Mouse (Mus musculus): ENCODE data around the gene Calhm1. TPM values are rescaled to one million over a fixed set of nuclear protein-coding genes. Genes with fewer than 3 reads are reported as not detected.

Calhm1 gene
- not detected for total RNA-seq (2021)
- long read RNA-seq, experiment 1: 0 reads
- long read RNA-seq, experiment 2: 0 reads

GRCm38 (mm10) chr19:47144154-47144553 is at the start of gene Calhm1:
Gene Calhm1, minus strand, starts transcription at chr19:47144254.
- TF ChIP-seq CTCF (IDR thresholded peaks at IDR 0.05): no peak
- peak; percentile 19 for DNase-seq
- Histone ChIP-seq H3K4me3 (no peak within 1 kb of the TSS), H3K27ac (no peak within 1 kb of the TSS)
- intact Hi-C loops (cut with DNase I): no loop called here

DNA sequence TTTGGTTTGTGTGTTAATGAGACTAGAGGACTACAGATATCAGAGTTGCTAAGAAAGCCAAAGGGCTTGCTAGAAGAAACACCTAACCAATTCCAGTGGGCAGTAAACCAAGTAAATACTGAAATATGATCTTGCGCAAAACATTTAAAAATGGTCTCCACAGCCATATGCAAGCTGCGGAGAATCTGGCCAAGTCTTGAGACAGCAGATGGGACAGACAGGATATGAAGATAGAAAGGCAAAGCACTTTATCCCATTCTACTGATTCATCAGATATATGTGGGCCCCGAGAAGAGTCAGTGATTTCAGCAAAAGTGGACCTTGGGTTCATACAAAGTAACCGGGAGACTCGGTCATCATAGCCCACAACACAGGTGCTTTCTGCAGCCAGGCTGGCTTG is 48.1 kb upstream of the Calhm1 start:
- DNase-seq: no peak
- Histone ChIP-seq H3K27ac (no peak overlapping the region), H3K4me3 (no peak overlapping the region)
- no peak for TF ChIP-seq CTCF (IDR thresholded peaks at IDR 0.05)
- intact Hi-C loops (cut with DNase I): no loop called here

- no peak for TF ChIP-seq CTCF (IDR thresholded peaks at IDR 0.05)
- no peak overlapping the region for H3K4me3 ChIP-seq
- DNase-seq: no peak
- H3K27ac ChIP-seq: no peak overlapping the region
- intact Hi-C loops (cut with DNase I): no loop called here
Observed at GRCm38 (mm10) chr19:47188515-47189128, 44.6 kb upstream of the Calhm1 start.

- DNase-seq: no peak
- Histone ChIP-seq H3K27ac (no peak overlapping the region), H3K4me3 (no peak overlapping the region)
- intact Hi-C loops (cut with DNase I): no loop called here
- no peak for TF ChIP-seq CTCF (IDR thresholded peaks at IDR 0.05)
Observed at GRCm38 (mm10) chr19:47186514-47187275, 42.6 kb upstream of the Calhm1 start.

- intact Hi-C loops (cut with DNase I): no loop called here
- DNase-seq: no peak
- Histone ChIP-seq H3K27ac (no peak overlapping the region), H3K4me3 (no peak overlapping the region)
- no peak for TF ChIP-seq CTCF (IDR thresholded peaks at IDR 0.05)
Observed at GRCm38 (mm10) chr19:47184736-47185135, 40.7 kb upstream of the Calhm1 start.

- no peak for TF ChIP-seq CTCF (IDR thresholded peaks at IDR 0.05)
- Histone ChIP-seq H3K27ac (no peak overlapping the region), H3K4me3 (no peak overlapping the region)
- intact Hi-C loops (cut with DNase I): no loop called here
- no peak for DNase-seq
Observed at GRCm38 (mm10) chr19:47184221-47184620, 40.2 kb upstream of the Calhm1 start.

DNA sequence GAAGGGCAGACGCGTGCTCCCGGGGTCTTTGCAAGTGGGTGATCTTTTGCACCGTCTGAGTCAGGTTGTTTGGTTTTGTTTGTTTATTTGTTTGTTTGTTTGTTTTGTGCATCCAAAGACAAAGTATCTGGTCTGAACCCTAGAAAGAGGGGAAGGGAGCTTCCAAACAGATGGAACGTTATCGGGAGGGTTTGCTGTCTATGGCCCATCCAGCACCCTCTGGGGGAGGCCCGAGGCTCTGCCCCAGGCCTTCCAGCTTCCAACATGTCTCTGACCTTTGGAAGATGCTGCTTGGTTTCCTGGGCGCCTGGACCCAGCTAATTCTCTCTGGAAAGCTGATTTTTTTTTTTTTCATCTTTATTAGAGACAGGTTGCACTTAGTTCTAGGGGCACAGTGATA is 36.0 kb upstream of the Calhm1 start:
- DNase-seq: no peak
- Histone ChIP-seq H3K27ac (no peak overlapping the region), H3K4me3 (no peak overlapping the region)
- intact Hi-C loops (cut with DNase I): no loop called here
- TF ChIP-seq CTCF (IDR thresholded peaks at IDR 0.05): no peak

- DNase-seq: peak; percentile 41
- TF ChIP-seq CTCF (IDR thresholded peaks at IDR 0.05): no peak
- 0 out of 2 replicates have a peak overlapping the region, but pooled peaks have one; percentile 51 for H3K27ac ChIP-seq
- H3K4me3 ChIP-seq: peak overlapping the region; percentile 87
- intact Hi-C loops (cut with DNase I): no loop called here
Observed at GRCm38 (mm10) chr19:47179272-47179809, 35.3 kb upstream of the Calhm1 start.

GRCm38 (mm10) chr19:47178431-47179271 is 34.6 kb upstream of the Calhm1 start, which contains the start of gene Neurl1a:
Gene Neurl1a, plus strand, starts transcription at chr19:47178820.
- intact Hi-C loops (cut with DNase I): no loop called here
- 0 out of 2 replicates have a peak within 1 kb of the TSS, but pooled peaks have one; percentile 51 for H3K27ac ChIP-seq
- peak within 1 kb of the TSS; percentile 87 for H3K4me3 ChIP-seq
- TF ChIP-seq CTCF (IDR thresholded peaks at IDR 0.05): no peak
- peak; percentile 56 for DNase-seq

- Histone ChIP-seq H3K27ac (no peak overlapping the region), H3K4me3 (peak overlapping the region; percentile 87)
- peak; percentile 43 for DNase-seq
- intact Hi-C loops (cut with DNase I): no loop called here
- peak; percentile 61 for TF ChIP-seq CTCF (IDR thresholded peaks at IDR 0.05)
Observed at GRCm38 (mm10) chr19:47178001-47178400, 33.9 kb upstream of the Calhm1 start.

DNA sequence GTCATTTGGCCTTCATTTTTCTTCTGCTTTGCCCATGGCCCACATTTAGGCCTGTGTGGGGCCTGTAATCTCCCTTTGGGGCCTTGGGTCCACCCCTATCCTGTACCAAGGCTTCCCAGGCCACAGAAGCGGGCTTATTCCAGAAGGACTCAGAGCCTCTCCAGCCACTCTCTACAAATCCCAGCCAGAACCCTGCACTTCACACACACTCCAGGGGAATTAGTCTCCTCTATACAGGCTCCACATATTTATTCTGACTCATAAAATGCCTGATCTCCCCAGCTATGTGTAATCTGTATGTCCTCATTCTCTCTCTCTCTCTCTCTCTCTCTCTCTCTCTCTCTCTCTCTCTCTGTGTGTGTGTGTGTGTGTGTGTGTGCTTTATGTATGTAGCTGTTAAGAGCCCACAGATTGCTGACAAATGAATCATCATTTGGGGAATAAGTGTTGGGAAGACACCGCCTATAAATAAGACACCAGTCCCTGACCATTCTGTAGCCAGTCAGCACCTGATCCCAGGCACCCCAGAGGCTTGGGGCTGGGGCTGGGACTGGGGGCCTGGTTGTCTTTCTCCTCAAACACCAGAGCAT is 33.0 kb upstream of the Calhm1 start:
- intact Hi-C loops (cut with DNase I): no loop called here
- no peak for DNase-seq
- TF ChIP-seq CTCF (IDR thresholded peaks at IDR 0.05): no peak
- no peak overlapping the region for H3K4me3 ChIP-seq
- no peak overlapping the region for H3K27ac ChIP-seq

DNA sequence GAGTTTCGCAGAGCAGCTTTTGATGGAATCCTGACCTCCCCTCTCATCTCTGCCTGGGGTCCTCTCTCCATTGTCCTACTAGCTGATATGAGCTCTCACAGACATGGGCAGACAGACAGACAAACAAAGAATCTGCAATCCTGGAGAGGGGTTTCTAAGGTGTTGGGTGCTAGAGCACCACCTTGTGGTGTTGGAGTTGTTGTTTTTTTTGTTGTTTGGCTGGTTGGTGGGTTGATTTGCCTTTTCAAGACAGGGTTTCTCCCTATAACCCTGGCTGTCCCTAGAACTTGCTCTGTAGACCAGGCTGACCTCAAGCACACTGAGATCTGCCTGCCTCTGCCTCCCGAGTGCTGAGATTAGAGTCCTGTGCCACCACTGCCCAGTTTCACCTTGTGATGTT is 31.4 kb upstream of the Calhm1 start:
- no peak overlapping the region for H3K27ac ChIP-seq
- DNase-seq: no peak
- no peak overlapping the region for H3K4me3 ChIP-seq
- intact Hi-C loops (cut with DNase I): loop anchor here (2.0 kb wide), 2 partner anchors 83 to 163 kb away; no protein-coding TSS in a partner anchor
- TF ChIP-seq CTCF (IDR thresholded peaks at IDR 0.05): peak; percentile 16; the same call in 1 of the 2 replicates

Measured in gastrocnemius, adult 2 months (tissue).